Mouse (Mus musculus): ENCODE results near the gene H2al1o.
"Not testable (repeated sequence)": the region's sequence is repeated elsewhere in the genome, so short reads cannot be mapped to it uniquely, and the experiment has no call there.

Gene H2al1o

DNA sequence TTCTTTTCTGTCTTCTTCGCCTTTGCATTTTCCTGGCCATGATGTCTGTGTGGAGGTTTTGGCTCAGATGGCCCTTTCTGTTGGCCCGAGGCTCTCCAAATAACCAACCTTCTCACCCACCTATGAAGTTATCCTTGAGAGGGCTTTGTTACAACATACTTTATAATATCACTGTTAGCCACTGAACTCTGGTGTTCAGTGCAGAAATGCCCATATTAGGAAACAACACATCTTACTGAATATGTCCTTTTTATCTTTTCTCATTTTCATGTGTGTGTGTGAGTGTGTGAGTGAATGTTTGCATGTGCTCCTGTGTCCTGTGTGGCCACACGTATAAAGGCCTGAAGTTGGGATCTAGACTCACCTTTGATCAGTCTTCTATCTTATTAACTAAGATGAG is at the start of gene H2al1o:
H2al1o (minus strand) TSS at position 101 of the 400 bp plus-strand sequence.
- DNase-seq (ENCODE audit: low spot score) = not testable (repeated sequence)

GRCm38 (mm10) chrX:9598036-9598435 is 25.8 kb upstream of the H2al1o start:
- not testable (repeated sequence) for DNase-seq (ENCODE audit: low spot score)

- DNase-seq (ENCODE audit: low spot score) = no peak
Observed at GRCm38 (mm10) chrX:9536881-9537280, 35.3 kb downstream of the H2al1o start.
